Comparison of ENCODE assay signal across 15 mouse cellular contexts in the genomic region with DNA sequence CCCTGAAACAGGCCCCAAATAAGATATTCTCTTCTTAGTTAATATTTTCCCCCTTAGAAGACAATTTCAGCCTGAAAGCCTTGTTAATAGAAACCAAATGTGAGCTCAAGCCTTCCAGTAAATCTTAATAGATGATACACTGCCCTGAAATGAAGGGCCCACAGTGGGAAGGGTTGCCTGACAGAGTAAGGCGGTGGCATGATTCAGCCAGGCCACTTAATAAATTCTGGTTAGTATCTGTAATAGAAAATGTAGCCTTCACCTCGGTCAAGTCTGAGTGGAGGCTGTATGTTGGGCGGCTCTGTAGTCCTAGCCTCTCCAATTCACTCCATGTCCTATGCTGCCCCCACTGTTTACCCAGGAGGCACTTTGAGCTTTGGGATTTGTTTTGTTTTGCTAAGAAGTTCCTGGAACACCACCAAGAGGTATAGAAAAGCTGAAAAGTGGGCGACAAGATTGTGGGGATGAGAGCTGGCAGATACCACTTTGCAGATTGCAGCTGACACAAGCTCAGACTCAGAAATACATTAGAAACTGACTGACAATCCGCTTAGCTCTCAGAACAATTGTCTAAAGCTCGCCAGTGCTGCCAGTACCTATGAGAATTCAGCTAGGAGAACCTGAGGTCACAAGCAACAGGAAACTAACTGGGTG.
A peak's percentile ranks its signal among the peaks of the same experiment; 100 is the strongest.
DNase-seq lines count a peak whose midpoint lies in the region; ATAC-seq and TF ChIP-seq lines count a peak whose summit lies in the region.
"Had no signal": no experiment of that assay in that cellular context is flagged by ENCODE, and none has a peak within 500 bp of the region (broad histone marks: within the 10 kb centered on the region; RNA-seq: fewer than 3 reads in every experiment).

No protein-coding gene starts in this region.

- DNase-seq in heart, postnatal 36 days: no peak
- DNase-seq in right cerebral cortex, adult 18-20 months: peak; percentile 53
- DNase-seq in right cerebral cortex, postnatal 4 days: no peak
- no peak for DNase-seq in stomach, postnatal 0 days (ENCODE audit: low spot score)
- no peak for DNase-seq in cerebellum, adult 9-10 months
- DNase-seq in heart, adult 11 months: no peak
- DNase-seq: cerebellum, postnatal 25 days; gastrocnemius, postnatal 10 days; kidney, adult 8-10 months had no signal

- no peak for TF ChIP-seq EP300 in stomach, postnatal 0 days (optimal IDR thresholded peaks at IDR 0.05)

- H3K4me3 ChIP-seq in heart, embryonic 15.5 days: no peak overlapping the region
- no peak overlapping the region for H3K4me3 ChIP-seq in embryonic fibroblast, embryonic 13.5 days (ENCODE audit: insufficient read depth, low read length)
- no peak overlapping the region for H3K4me3 ChIP-seq in stomach, postnatal 0 days (ENCODE audit: low read depth, low read length)
- H3K4me3 ChIP-seq: heart, embryonic 12.5 days; liver, embryonic 15.5 days had no signal

- WGBS in heart, embryonic 15.5 days: 63% methylated on average over 6 of the region's 6 CpGs
- 43% methylated on average over 6 of the region's 6 CpGs for WGBS in stomach, postnatal 0 days

- no peak overlapping the region for H3K27ac ChIP-seq in heart, embryonic 15.5 days
- H3K27ac ChIP-seq in embryonic fibroblast, embryonic 13.5 days (ENCODE audit: insufficient read depth, low read length): peak overlapping the region; percentile 96
- H3K27ac ChIP-seq in stomach, postnatal 0 days (replicated peaks): peak overlapping the region; percentile 30; the same call in 1 of the 2 replicates
- H3K27ac ChIP-seq: hindbrain, embryonic 14.5 days; liver, embryonic 15.5 days had no signal

- H3K4me1 ChIP-seq in heart, embryonic 15.5 days (replicated peaks): 0 out of 2 replicates have a peak, but pooled peaks cover 4% of the 10 kb centered on the region
- peaks cover 13% of the 10 kb centered on the region for H3K4me1 ChIP-seq in embryonic fibroblast, embryonic 13.5 days (ENCODE audit: control insufficient read depth, insufficient read depth, low read length)
- H3K4me1 ChIP-seq in stomach, postnatal 0 days (replicated peaks; ENCODE audit: control insufficient read depth, insufficient read depth): peaks cover 3% of the 10 kb centered on the region; the same call in 1 of the 2 replicates
- H3K4me1 ChIP-seq: liver, embryonic 15.5 days had no signal

- TF ChIP-seq CTCF in embryonic fibroblast, embryonic 13.5 days (IDR thresholded peaks at IDR 0.05; ENCODE audit: borderline replicate concordance, insufficient read depth, low read length): no peak
- TF ChIP-seq CTCF in stomach, postnatal 0 days (IDR thresholded peaks at IDR 0.05; ENCODE audit: low read depth): 0 out of 2 replicates have a peak, but pooled peaks have one; percentile 21

- peaks cover 8% of the 10 kb centered on the region; the same call in 1 of the 2 replicates for H3K36me3 ChIP-seq in heart, embryonic 15.5 days
- no peaks in the 10 kb centered on the region; the same call in 1 of the 2 replicates for H3K36me3 ChIP-seq in stomach, postnatal 0 days (ENCODE audit: control insufficient read depth, insufficient read depth, low read length)
- H3K36me3 ChIP-seq: liver, embryonic 15.5 days had no signal

- H3K9ac ChIP-seq in heart, embryonic 15.5 days: no peak overlapping the region
- no peak overlapping the region for H3K9ac ChIP-seq in stomach, postnatal 0 days (ENCODE audit: low read length)
- H3K9ac ChIP-seq: heart, embryonic 12.5 days; hindbrain, embryonic 14.5 days; liver, embryonic 15.5 days had no signal

- 0 out of 2 replicates have a peak, but pooled peaks have one; percentile 22 for ATAC-seq in heart, embryonic 15.5 days (replicated peaks; ENCODE audit: insufficient number of reproducible peaks, insufficient read depth, low FRiP score, low read depth)
- no peak for ATAC-seq in stomach, postnatal 0 days (ENCODE audit: low FRiP score, low TSS enrichment)
- ATAC-seq: Patski had no signal

- H3K4me2 ChIP-seq in heart, embryonic 15.5 days: no peak overlapping the region
- H3K4me2 ChIP-seq in stomach, postnatal 0 days (replicated peaks; ENCODE audit: low read depth): no peak overlapping the region
- H3K4me2 ChIP-seq: heart, embryonic 12.5 days; hindbrain, embryonic 14.5 days; liver, embryonic 15.5 days had no signal

- intact Hi-C loops in heart, postnatal 36 days (cut with DNase I): no loop called here

- no peaks in the 10 kb centered on the region for H3K27me3 ChIP-seq in heart, embryonic 15.5 days
- H3K27me3 ChIP-seq in stomach, postnatal 0 days (ENCODE audit: control insufficient read depth, insufficient read depth, low read length): no peaks in the 10 kb centered on the region
- H3K27me3 ChIP-seq: heart, embryonic 12.5 days; liver, embryonic 15.5 days; Patski had no signal

- 0 out of 2 replicates have a peak, but pooled peaks have one; percentile 9 for TF ChIP-seq POLR2A in embryonic fibroblast, embryonic 13.5 days (IDR thresholded peaks at IDR 0.05; ENCODE audit: low read depth, low read length)

- H3K9me3 ChIP-seq in heart, embryonic 15.5 days (replicated peaks): no peaks in the 10 kb centered on the region
- no peaks in the 10 kb centered on the region for H3K9me3 ChIP-seq in stomach, postnatal 0 days (ENCODE audit: control insufficient read depth, low read length)
- H3K9me3 ChIP-seq: heart, embryonic 12.5 days; liver, embryonic 15.5 days had no signal
